Mouse (Mus musculus) kidney, adult 18-20 months (tissue): ENCODE data around the gene Vwa8.

ENCODE experiments used
- DNase-seq: peaks from one replicate; pipeline ENCODE4 v3.0.0; 2021

The Vwa8 gene

GRCm38 (mm10) chr14:79235157-79235556 is 386.3 kb downstream of the Vwa8 start:
- no peak for DNase-seq

- DNase-seq = no peak
These were observed 387.4 kb downstream of the Vwa8 start for GRCm38 (mm10) chr14:79236261-79236660.

- no peak for DNase-seq
These were observed 390.6 kb downstream of the Vwa8 start for GRCm38 (mm10) chr14:79239402-79239801.

- no peak for DNase-seq
These were observed 392.3 kb downstream of the Vwa8 start for GRCm38 (mm10) chr14:79241057-79241570.

GRCm38 (mm10) chr14:79241656-79242385 is 393.0 kb downstream of the Vwa8 start:
- DNase-seq = no peak

- DNase-seq = no peak
These were observed 393.5 kb downstream of the Vwa8 start for GRCm38 (mm10) chr14:79242386-79242720.

- DNase-seq = no peak
These were observed 394.4 kb downstream of the Vwa8 start for GRCm38 (mm10) chr14:79243038-79243883.

- no peak for DNase-seq
These were observed 395.7 kb downstream of the Vwa8 start for GRCm38 (mm10) chr14:79244571-79244970.

GRCm38 (mm10) chr14:79251727-79252285 is 403.0 kb downstream of the Vwa8 start:
- DNase-seq = no peak
